Mouse (Mus musculus) right cerebral cortex, postnatal 4 days (tissue): ENCODE data around the gene Ccnyl1.
"Not testable (repeated sequence)": the region's sequence is repeated elsewhere in the genome, so short reads cannot be mapped to it uniquely, and the experiment has no call there.

Source experiments
- DNase-seq: peaks from one replicate; pipeline ENCODE4 v3.0.0-alpha.2; 2022

The Ccnyl1 gene

GRCm38 (mm10) chr1:64690213-64691013, at the start of gene Ccnyl1:
Gene Ccnyl1 (plus strand): TSS chr1:64690455.
- DNase-seq, result peak; percentile 96

DNA sequence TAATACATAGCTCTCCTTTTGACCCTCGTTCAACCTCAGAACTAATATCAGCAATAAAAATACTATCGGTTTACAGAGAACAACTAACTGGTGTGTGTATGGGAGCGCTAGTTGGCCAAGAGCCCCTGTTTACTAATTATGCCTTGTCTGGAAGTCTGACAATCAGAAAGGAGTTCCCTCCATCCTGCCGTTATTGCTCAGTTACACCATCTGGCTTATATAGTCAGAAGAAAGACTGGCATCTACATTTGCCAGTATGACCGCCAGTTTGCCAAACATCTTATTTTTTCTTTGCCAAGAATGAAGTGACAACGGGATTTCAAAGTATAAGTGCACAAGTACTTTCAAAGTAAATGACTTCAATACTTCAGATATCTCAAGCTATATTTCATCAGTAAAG, 49.2 kb upstream of the Ccnyl1 start:
- DNase-seq, result no peak

GRCm38 (mm10) chr1:64642541-64642940, 47.7 kb upstream of the Ccnyl1 start:
- DNase-seq, result not testable (repeated sequence)

DNA sequence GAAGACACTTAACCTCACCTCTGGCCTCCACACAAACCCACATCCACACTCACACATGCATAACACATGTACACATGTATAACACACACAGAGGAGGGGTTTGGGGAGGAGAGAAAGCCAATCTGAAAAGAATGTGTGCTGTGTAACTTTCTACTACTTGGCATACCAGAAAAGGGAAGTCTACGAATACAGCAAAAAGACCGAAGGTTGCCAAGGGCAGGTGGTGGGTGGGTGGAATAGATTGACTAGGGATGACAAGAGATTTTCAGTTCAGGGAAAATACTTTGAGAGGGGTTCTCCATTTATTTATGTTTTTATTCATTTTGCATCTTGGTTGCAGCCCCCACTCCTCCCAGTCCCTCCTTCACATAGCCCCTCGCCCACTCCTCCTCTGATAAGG, 45.7 kb upstream of the Ccnyl1 start:
- DNase-seq, result no peak

- DNase-seq, result no peak
Observed at GRCm38 (mm10) chr1:64649362-64650124, 40.7 kb upstream of the Ccnyl1 start.

- no peak for DNase-seq
Observed at GRCm38 (mm10) chr1:64653701-64654100, 36.6 kb upstream of the Ccnyl1 start.

DNA sequence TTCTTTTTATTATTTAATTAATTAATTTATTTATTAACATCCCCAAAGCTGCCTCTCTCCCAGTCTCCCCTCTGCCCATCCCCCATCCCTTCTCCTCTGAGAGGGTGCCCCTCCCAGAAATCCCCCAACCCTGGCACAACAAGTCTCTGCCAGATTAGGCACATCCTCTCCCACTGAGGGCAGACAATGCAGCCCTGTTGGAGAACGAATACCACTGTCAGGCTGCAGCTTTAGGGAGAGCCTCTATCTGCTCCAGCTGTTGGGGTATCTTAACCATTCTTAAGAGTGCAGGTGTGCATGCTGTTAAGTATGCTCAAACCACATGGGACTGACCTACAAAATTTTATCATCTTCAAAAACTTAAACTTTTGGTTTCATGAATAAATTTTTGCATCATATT, 34.8 kb upstream of the Ccnyl1 start:
- DNase-seq, result no peak

GRCm38 (mm10) chr1:64656423-64657129, 33.7 kb upstream of the Ccnyl1 start:
- DNase-seq, result no peak

DNA sequence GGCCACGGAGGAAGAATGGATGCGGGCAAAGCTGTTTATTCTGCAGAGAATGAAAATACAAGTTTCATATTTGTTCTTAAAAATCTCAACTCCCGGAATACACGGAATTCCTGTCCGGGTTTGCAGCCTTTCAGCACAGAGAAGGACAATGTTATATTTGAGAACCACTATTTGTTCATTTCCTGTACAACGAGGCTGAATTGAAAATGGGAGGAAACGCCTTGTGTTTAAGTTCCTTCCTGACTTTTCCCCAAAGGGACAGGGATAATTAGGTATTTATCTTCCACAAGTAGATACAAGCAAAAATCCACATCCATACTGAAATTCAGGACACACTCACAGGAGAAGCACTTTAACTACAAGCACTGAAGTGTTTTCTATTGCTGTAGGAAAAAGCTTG, 31.4 kb upstream of the Ccnyl1 start:
- DNase-seq, result no peak

DNA sequence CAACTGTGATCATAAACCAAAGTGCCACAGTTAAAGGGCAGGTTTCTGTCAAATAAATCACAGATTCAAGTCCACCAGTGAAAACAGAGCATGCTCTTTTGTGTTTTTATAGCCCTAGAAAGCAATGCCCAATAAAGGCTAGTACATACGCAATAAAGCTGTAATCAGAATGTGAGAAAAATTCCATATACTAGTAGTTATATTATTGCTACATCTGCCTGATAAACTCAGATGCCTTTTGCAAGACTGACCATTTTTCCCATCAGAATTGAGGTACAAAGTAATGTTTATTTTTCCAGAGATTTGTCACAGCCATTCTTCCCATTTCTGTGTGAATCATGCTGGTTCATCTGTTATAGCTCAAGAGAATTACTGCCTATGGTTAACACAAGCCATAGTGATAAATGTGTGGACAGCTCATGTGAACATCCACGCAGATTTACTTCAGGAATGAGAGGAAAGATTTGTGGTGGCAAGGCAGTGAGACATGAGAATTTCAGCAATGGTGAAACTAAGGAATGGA, 23.1 kb upstream of the Ccnyl1 start:
- DNase-seq, result no peak

- no peak for DNase-seq
Observed at GRCm38 (mm10) chr1:64669451-64669850, 20.8 kb upstream of the Ccnyl1 start.

- DNase-seq, result no peak
Observed at GRCm38 (mm10) chr1:64673931-64674330, 16.3 kb upstream of the Ccnyl1 start.

DNA sequence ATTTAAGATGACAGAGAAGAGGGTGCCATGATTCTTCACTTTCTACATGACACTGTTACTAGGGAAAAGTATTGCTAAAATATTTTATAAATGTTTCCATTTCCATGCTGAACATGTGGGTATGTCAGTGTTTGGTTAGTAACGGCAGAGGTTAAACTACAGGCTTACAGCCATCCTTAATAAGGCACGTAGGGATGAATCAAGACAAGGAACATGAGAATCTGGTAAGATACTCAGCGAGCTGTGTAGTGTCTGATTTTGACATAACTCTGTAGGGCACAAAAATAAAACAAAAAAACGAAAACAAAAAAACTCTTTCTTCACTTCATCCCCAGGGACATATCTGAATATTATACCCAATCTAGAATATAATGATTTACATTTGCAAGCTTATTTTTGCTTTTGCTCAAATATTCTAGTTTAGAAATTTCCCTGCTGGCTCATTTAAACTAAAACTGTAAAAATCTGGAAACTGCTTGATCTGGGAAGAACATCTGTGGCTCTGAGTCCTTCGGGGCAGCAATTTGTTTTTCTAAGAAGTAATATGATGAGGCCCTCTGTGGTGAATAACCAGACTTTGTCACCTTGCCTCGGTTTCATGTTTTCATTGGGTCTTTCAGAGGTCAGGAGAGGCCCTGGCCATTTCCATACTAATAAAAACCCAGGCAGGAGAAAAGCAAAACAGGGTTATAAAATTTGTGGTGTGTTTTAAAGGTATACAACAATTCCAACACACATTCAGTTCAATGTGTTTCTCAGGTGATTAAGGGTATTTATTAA, 14.0 kb upstream of the Ccnyl1 start:
- DNase-seq, result no peak

DNA sequence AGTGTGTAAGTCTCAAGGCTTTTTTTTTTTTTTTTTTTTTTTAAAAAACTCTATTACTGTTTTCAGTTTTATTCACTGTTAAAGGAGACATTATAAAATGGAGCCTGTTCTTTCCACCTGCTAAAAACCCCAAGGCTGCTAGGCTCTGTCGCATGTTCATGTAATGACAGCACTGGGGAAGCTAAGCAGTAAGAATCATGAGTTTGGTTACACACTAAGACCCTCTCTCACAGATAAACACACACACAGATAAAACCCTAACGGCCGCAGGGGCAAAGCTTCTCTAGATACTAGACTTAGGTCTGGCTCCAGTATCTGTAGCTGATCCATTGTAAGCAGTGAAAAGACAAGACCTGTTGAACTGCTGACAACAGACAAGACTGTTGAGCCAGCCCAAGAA, 8.8 kb upstream of the Ccnyl1 start:
- DNase-seq, result no peak

DNA sequence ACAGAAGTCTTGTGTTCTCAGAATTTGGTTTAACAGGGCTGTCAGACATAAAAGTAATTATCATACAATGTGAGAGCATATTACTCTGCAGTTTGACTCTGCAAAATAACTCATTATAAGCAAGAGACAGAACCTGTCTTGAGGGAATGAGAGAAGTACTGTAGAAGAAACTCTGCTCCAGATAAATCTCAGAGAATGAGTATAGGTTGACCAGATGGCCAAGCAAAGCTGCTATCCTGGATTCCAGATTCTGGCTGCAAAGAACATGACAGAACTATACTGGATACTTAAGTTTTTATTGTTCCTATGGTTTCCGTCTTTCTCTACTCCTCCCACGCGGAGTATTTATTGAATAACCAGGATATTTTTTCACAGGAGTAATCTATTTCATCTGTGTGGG, 7.2 kb upstream of the Ccnyl1 start:
- no peak for DNase-seq

DNA sequence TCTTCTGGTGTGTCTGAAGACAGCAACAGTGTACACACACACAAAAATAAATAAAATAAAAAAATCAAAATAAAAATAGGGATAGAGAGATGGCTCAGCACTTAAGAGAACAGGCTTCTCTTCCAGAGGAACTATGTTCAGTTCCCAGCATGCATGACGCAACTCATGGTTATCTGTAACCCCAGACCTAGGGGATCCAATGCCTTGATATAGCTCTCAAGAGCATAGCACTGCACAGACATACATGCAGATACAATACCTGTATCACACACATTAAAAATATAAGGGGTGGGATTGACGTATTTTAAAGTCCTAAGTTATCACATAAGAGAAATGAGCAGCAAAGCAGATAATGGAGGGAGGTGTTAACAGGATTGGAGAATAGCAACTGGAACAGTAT, 5.8 kb upstream of the Ccnyl1 start:
- no peak for DNase-seq

- no peak for DNase-seq
Observed at GRCm38 (mm10) chr1:64688046-64688445, 2.2 kb upstream of the Ccnyl1 start.

GRCm38 (mm10) chr1:64689561-64690212, 568 bp upstream of the Ccnyl1 start:
- no peak for DNase-seq

- no peak for DNase-seq
Observed at GRCm38 (mm10) chr1:64691121-64691551, 881 bp downstream of the Ccnyl1 start.

DNA sequence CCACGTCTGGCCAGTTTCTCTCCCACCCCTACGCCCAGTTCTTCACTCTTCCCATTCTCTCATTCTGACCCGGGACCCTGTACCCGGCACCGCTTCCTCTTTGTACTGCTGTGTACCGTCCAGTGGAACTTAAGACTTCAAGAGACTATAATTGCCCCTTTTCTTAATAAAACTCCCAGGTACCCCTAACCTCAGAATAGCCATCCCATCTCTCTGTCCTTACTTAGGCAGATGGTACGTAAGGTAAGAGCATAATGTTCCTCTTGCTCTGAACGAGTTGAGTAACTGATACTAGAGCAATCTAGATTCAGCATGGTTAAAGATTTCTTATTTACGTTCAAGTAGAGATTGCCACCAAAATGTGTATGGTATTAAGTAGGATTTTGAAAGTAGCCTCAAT, 1.3 kb downstream of the Ccnyl1 start:
- no peak for DNase-seq

GRCm38 (mm10) chr1:64695156-64695555, 4.9 kb downstream of the Ccnyl1 start:
- DNase-seq, result no peak

- no peak for DNase-seq
Observed at GRCm38 (mm10) chr1:64701780-64702179, 11.5 kb downstream of the Ccnyl1 start.
